Comparison of ENCODE assay signal across 10 mouse cellular contexts in the genomic region with DNA sequence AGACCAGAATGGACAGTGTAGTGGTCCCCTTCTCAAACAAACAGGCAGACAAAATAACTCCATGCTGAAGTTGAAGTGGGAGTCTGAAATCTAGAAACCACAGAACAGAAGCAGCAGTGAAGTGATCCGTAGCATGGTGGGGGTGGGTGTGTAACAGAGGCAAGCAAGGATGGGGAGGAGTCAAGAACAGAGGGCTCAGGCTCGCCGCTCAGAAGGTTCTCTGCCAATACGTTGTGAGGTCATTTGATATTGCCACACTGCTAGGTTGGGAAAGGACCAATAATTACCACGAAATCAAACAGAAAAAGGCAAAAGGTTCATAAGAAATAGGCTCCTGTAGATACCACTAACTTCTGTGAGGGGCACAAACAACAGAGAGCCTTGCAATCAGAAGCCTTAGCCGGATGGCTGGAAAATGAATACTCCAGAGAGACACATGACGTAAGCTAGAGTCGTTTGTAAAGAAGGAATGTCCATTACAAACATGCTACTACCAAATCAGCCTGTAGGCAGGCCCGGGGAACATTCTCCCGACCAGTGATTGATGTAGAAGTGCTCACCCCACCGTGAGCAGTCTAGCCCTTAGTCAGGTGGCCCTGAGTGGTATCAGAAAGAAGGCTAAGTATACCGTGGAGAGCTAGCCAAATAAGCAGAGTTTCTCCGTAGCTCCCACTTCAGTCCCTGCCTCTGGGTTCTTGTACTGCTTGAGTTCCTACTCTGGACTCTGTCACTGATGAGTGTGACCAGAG. TPM values are rescaled to one million over a fixed set of nuclear protein-coding genes. Genes with fewer than 3 reads are reported as not detected.
DNase-seq lines count a peak whose midpoint lies in the region; ATAC-seq lines count a peak whose summit lies in the region.
"Had no signal": no experiment of that assay in that cellular context is flagged by ENCODE, and none has a peak within 500 bp of the region (broad histone marks: within the 10 kb centered on the region; RNA-seq: fewer than 3 reads in every experiment).

No protein-coding gene starts in this region.

- H3K4me1 ChIP-seq in heart, embryonic 11.5 days (ENCODE audit: control insufficient read depth, insufficient read depth, low read length): peaks cover 16% of the 10 kb centered on the region; the same call in 1 of the 2 replicates
- peaks cover 11% of the 10 kb centered on the region for H3K4me1 ChIP-seq in lung, embryonic 15.5 days

- 0 out of 2 replicates have a peak overlapping the region, but pooled peaks have one; percentile 39 for H3K9ac ChIP-seq in heart, embryonic 11.5 days (ENCODE audit: low read depth, low read length)
- no peak overlapping the region for H3K9ac ChIP-seq in lung, embryonic 15.5 days

- no peaks in the 10 kb centered on the region for H3K9me3 ChIP-seq in heart, embryonic 11.5 days (replicated peaks; ENCODE audit: control insufficient read depth, low read length)
- H3K9me3 ChIP-seq in lung, embryonic 15.5 days: no peaks in the 10 kb centered on the region
- H3K9me3 ChIP-seq: forebrain, embryonic 10.5 days; megakaryocyte, embryonic 14.5 days had no signal

- 50% methylated on average over 13 of the region's 13 CpGs for WGBS in heart, embryonic 11.5 days (ENCODE audit: insufficient replicate concordance)
- WGBS in lung, embryonic 15.5 days: 38% methylated on average over 13 of the region's 13 CpGs

- H3K4me2 ChIP-seq in heart, embryonic 11.5 days: peak overlapping the region; percentile 40
- no peak overlapping the region for H3K4me2 ChIP-seq in lung, embryonic 15.5 days

- H3K4me3 ChIP-seq in heart, embryonic 11.5 days (ENCODE audit: low read depth, low read length): no peak overlapping the region
- H3K4me3 ChIP-seq in lung, embryonic 15.5 days: no peak overlapping the region
- H3K4me3 ChIP-seq: forebrain, embryonic 10.5 days; megakaryocyte, embryonic 14.5 days had no signal

- ATAC-seq in heart, embryonic 11.5 days (replicated peaks; ENCODE audit: insufficient number of reproducible peaks, low FRiP score, low TSS enrichment): 0 out of 2 replicates have a peak, but pooled peaks have one; percentile 65
- ATAC-seq in lung, embryonic 15.5 days (ENCODE audit: borderline replicate concordance, extremely low read depth, low FRiP score, low TSS enrichment): peak; percentile 75; the same call in 1 of the 2 replicates
- no peak for ATAC-seq in erythroblast, adult 5-6 weeks (replicated peaks; ENCODE audit: low FRiP score, poor library complexity, severe bottlenecking)
- ATAC-seq: intestine, postnatal 0 days had no signal

- H3K27ac ChIP-seq in heart, embryonic 11.5 days (ENCODE audit: low read depth, low read length): peak overlapping the region; percentile 77
- no peak overlapping the region for H3K27ac ChIP-seq in lung, embryonic 15.5 days
- H3K27ac ChIP-seq: forebrain, embryonic 10.5 days had no signal

- no peaks in the 10 kb centered on the region for H3K27me3 ChIP-seq in heart, embryonic 11.5 days (ENCODE audit: control insufficient read depth, insufficient read depth, low read length)
- H3K27me3 ChIP-seq in lung, embryonic 15.5 days: no peaks in the 10 kb centered on the region
- no peaks in the 10 kb centered on the region for H3K27me3 ChIP-seq in splenic B cell, adult 2 months (ENCODE audit: control insufficient read depth, insufficient read depth, low read length, poor library complexity, severe bottlenecking)

- DNase-seq in heart, postnatal 4 days: no peak
- peak; percentile 38 to 56 for DNase-seq in lung, adult 18-20 months
- no peak for DNase-seq in lung, postnatal 14 days
- peak; percentile 36 for DNase-seq in splenic B cell, adult 2 months (ENCODE audit: low read depth, low spot score)

- no peaks in the 10 kb centered on the region for H3K36me3 ChIP-seq in heart, embryonic 11.5 days (ENCODE audit: control insufficient read depth, insufficient read depth, low read length)
- no peaks in the 10 kb centered on the region for H3K36me3 ChIP-seq in lung, embryonic 15.5 days
- no peaks in the 10 kb centered on the region for H3K36me3 ChIP-seq in splenic B cell, adult 2 months (ENCODE audit: control insufficient read depth, insufficient read depth, low read length, poor library complexity, severe bottlenecking)
- H3K36me3 ChIP-seq: forebrain, embryonic 10.5 days had no signal

RNA-seq across cellular contexts. Expression of gene Arl5a, which starts 52.3 kb away (rescaled TPM):
- polyA plus RNA-seq in heart, embryonic 11.5 days (2014; fragmentation: Nextera tagmentation; extraction: Ambion mirVana): 74.4 and 95.6 TPM in 2 replicates
- 10 to 100 TPM; 52.7 to 56.2 TPM for total RNA-seq in heart, postnatal 4 days (2021)
- polyA plus RNA-seq in lung, embryonic 15.5 days (2015; fragmentation: Nextera tagmentation; extraction: Ambion mirVana): 40.0 and 40.2 TPM in 2 replicates
- total RNA-seq in erythroblast, adult 5-6 weeks (2015; ENCODE audit: low replicate concordance): 9.6 and 11.1 TPM in 2 replicates
- total RNA-seq in erythroblast, adult 5-6 weeks (2017; ENCODE audit: low replicate concordance): 7.1 and 12.8 TPM in 2 replicates

Comparison
In these comparisons a context has a peak if more than half of its experiments do, and no peak if none do; other contexts are left out.
1. DNase-seq: peak in lung, adult 18-20 months (2 of 2) and splenic B cell, adult 2 months (single experiment); none in heart, postnatal 4 days (single experiment) and lung, postnatal 14 days (single experiment).